Mouse (Mus musculus): ENCODE results near the gene Nccrp1. TPM values are rescaled to one million over a fixed set of nuclear protein-coding genes. Genes with fewer than 3 reads are reported as not detected.
"Not testable (repeated sequence)": the region's sequence is repeated elsewhere in the genome, so short reads cannot be mapped to it uniquely, and the experiment has no call there.

Nccrp1 gene
- polyA plus RNA-seq, 1 experiment from 2014 or later = not detected

DNA sequence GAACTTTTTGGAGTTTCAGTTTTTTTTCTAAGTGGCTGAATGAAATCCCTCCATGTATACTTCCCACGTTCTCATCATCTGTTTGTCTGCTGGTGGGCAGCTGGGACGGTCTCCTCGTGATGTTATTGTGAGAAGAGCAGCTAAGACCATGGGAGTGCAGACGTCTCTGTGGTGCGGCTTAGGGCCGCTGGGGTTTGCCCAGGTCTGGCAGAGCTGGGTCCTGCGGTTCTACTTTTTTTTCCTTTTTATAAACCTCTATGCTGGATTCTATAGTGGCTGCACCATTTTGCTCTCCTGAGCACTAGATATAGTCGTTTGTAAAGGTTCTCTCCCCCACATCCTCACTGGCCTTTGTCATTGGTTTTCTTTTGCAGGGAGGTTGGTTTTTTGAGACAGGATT, 35.6 kb downstream of the Nccrp1 start:
- no peak for DNase-seq (ENCODE audit: low spot score)
- 68% methylated on average over 8 of the region's 8 CpGs for WGBS
- H3K27me3 ChIP-seq (replicated peaks; ENCODE audit: insufficient read depth, low read length) = no peaks in the 10 kb centered on the region
- no peak for TF ChIP-seq EP300 (IDR thresholded peaks at IDR 0.05)
- no peak for TF ChIP-seq CTCF (IDR thresholded peaks at IDR 0.05)
- H3K27ac ChIP-seq (ENCODE audit: low read length) = no peak overlapping the region
- no peak overlapping the region for H3K9ac ChIP-seq (replicated peaks; ENCODE audit: low read depth)
- no peak overlapping the region for H3K4me2 ChIP-seq (replicated peaks; ENCODE audit: low read depth, low read length)
- no peaks in the 10 kb centered on the region for H3K4me1 ChIP-seq (ENCODE audit: insufficient read depth, low read depth, low read length)
- no peaks in the 10 kb centered on the region for H3K9me3 ChIP-seq (ENCODE audit: low read length)
- H3K4me3 ChIP-seq (ENCODE audit: low read depth, low read length) = no peak overlapping the region
- no peaks in the 10 kb centered on the region for H3K36me3 ChIP-seq (ENCODE audit: insufficient read depth, low read length)
- ATAC-seq = no peak

- H3K36me3 ChIP-seq (ENCODE audit: insufficient read depth, low read length); ATAC-seq; H3K4me3 ChIP-seq (ENCODE audit: low read depth, low read length): not testable (repeated sequence)
Measured at GRCm38 (mm10) chr7:28510405-28510974, 36.6 kb downstream of the Nccrp1 start, which contains the start of gene Ifnl2. Gene Ifnl2, minus strand, starts transcription at chr7:28510455.

GRCm38 (mm10) chr7:28509121-28509520, 37.9 kb downstream of the Nccrp1 start:
- not testable (repeated sequence) for H3K9me3 ChIP-seq (ENCODE audit: low read length); ATAC-seq; H3K4me3 ChIP-seq (ENCODE audit: low read depth, low read length); H3K27ac ChIP-seq (ENCODE audit: low read length); DNase-seq (ENCODE audit: low spot score); H3K4me2 ChIP-seq (replicated peaks; ENCODE audit: low read depth, low read length); H3K4me1 ChIP-seq (ENCODE audit: insufficient read depth, low read depth, low read length); H3K27me3 ChIP-seq (replicated peaks; ENCODE audit: insufficient read depth, low read length); H3K9ac ChIP-seq (replicated peaks; ENCODE audit: low read depth); H3K36me3 ChIP-seq (ENCODE audit: insufficient read depth, low read length)
- WGBS = no CpG with 5 or more reads among the region's 2 CpGs

More at GRCm38 (mm10) chr7:28510405-28510974, 36.6 kb downstream of the Nccrp1 start, which contains the start of gene Ifnl2:
- WGBS = 56% methylated on average over 8 of the region's 8 CpGs
- not testable (repeated sequence) for H3K27me3 ChIP-seq (replicated peaks; ENCODE audit: insufficient read depth, low read length); H3K4me1 ChIP-seq (ENCODE audit: insufficient read depth, low read depth, low read length); H3K9me3 ChIP-seq (ENCODE audit: low read length); H3K27ac ChIP-seq (ENCODE audit: low read length); H3K4me2 ChIP-seq (replicated peaks; ENCODE audit: low read depth, low read length); H3K9ac ChIP-seq (replicated peaks; ENCODE audit: low read depth); DNase-seq (ENCODE audit: low spot score)

- TF ChIP-seq EP300 (IDR thresholded peaks at IDR 0.05) (no peak), CTCF (IDR thresholded peaks at IDR 0.05) (no peak)
- Histone ChIP-seq H3K36me3 (ENCODE audit: insufficient read depth, low read length) (no peaks in the 10 kb centered on the region), H3K9ac (replicated peaks; ENCODE audit: low read depth) (no peak overlapping the region), H3K27ac (ENCODE audit: low read length) (no peak overlapping the region), H3K9me3 (ENCODE audit: low read length) (no peaks in the 10 kb centered on the region), H3K4me3 (ENCODE audit: low read depth, low read length) (no peak overlapping the region), H3K27me3 (replicated peaks; ENCODE audit: insufficient read depth, low read length) (no peaks in the 10 kb centered on the region), H3K4me1 (ENCODE audit: insufficient read depth, low read depth, low read length) (no peaks in the 10 kb centered on the region), H3K4me2 (replicated peaks; ENCODE audit: low read depth, low read length) (no peak overlapping the region)
- DNase-seq (ENCODE audit: low spot score) (no peak), ATAC-seq (no peak)
- WGBS = 4% methylated on average over 5 of the region's 5 CpGs
Measured at GRCm38 (mm10) chr7:28505585-28505984, 41.5 kb downstream of the Nccrp1 start.

DNA sequence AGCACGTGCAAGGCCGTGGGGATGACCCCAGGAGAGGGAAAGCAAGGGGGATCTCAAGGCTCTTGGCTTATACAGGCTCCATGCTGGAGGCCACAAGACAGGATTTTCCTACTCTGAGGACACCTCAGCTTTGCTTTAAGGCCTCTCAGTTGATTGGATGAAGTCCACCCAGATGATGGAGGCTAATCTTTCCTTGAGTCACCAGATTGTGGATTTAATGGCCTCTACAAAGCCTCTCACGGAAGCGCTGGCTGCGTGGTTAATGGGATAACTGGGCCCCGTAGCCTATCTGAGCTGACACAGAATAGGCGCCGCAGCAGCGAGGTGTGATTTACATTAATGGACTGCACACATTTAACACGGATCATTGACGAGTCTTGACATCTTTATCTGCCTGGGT, 51.6 kb downstream of the Nccrp1 start:
- ATAC-seq = no peak
- TF ChIP-seq CTCF (IDR thresholded peaks at IDR 0.05) (no peak), EP300 (IDR thresholded peaks at IDR 0.05) (no peak)
- 58% methylated on average over 11 of the region's 11 CpGs for WGBS

More for the DNA sequence above, 51.6 kb downstream of the Nccrp1 start:
- Histone ChIP-seq H3K4me2 (replicated peaks; ENCODE audit: low read depth, low read length) (no peak overlapping the region), H3K9me3 (ENCODE audit: low read length) (no peaks in the 10 kb centered on the region), H3K27me3 (replicated peaks; ENCODE audit: insufficient read depth, low read length) (no peaks in the 10 kb centered on the region), H3K27ac (ENCODE audit: low read length) (no peak overlapping the region), H3K9ac (replicated peaks; ENCODE audit: low read depth) (no peak overlapping the region), H3K4me3 (ENCODE audit: low read depth, low read length) (no peak overlapping the region), H3K36me3 (ENCODE audit: insufficient read depth, low read length) (no peaks in the 10 kb centered on the region), H3K4me1 (ENCODE audit: insufficient read depth, low read depth, low read length) (no peaks in the 10 kb centered on the region)
- no peak for DNase-seq (ENCODE audit: low spot score)

Small RNA genes lying within 50 kb of the gene (microRNA-seq; reads per million reads assigned to microRNA genes)
- gene Mir7049 = 1.5 reads per million

Other genes starting within 250 kb of the Nccrp1 start
- 0.10 and 0.24 TPM in 2 replicates for gene Dll3, start 245.0 kb downstream of the Nccrp1 start, polyA plus RNA-seq (2015; fragmentation: Nextera tagmentation; extraction: Ambion mirVana)
- gene Timm50, start 235.2 kb downstream of the Nccrp1 start, polyA plus RNA-seq (2015; fragmentation: Nextera tagmentation; extraction: Ambion mirVana) = 51.8 and 54.8 TPM in 2 replicates
- 39.7 and 41.0 TPM in 2 replicates for gene Supt5, start 208.5 kb downstream of the Nccrp1 start, polyA plus RNA-seq (2015; fragmentation: Nextera tagmentation; extraction: Ambion mirVana)
- gene Rps16, start 196.6 kb downstream of the Nccrp1 start, polyA plus RNA-seq (2015; fragmentation: Nextera tagmentation; extraction: Ambion mirVana) = 623 and 695 TPM in 2 replicates
- 22.4 and 26.7 TPM in 2 replicates for gene Plekhg2, start 174.7 kb downstream of the Nccrp1 start, polyA plus RNA-seq (2015; fragmentation: Nextera tagmentation; extraction: Ambion mirVana)
- 48.3 and 55.7 TPM in 2 replicates for gene Zfp36, start 167.0 kb downstream of the Nccrp1 start, polyA plus RNA-seq (2015; fragmentation: Nextera tagmentation; extraction: Ambion mirVana)
- 29.9 and 30.2 TPM in 2 replicates for gene Med29, start 154.5 kb downstream of the Nccrp1 start, polyA plus RNA-seq (2015; fragmentation: Nextera tagmentation; extraction: Ambion mirVana)
- 49.1 and 55.0 TPM in 2 replicates for gene Paf1, start 154.3 kb downstream of the Nccrp1 start, polyA plus RNA-seq (2015; fragmentation: Nextera tagmentation; extraction: Ambion mirVana)
- gene Gmfg, start 109.8 kb downstream of the Nccrp1 start, polyA plus RNA-seq (2015; fragmentation: Nextera tagmentation; extraction: Ambion mirVana) = 81.0 and 83.1 TPM in 2 replicates
- gene Lrfn1, start 95.3 kb downstream of the Nccrp1 start, polyA plus RNA-seq (2015; fragmentation: Nextera tagmentation; extraction: Ambion mirVana) = 0.97 and 1.4 TPM in 2 replicates
- not detected in 2 replicates for gene Ifnl2, start 36.8 kb downstream of the Nccrp1 start, polyA plus RNA-seq (2015; fragmentation: Nextera tagmentation; extraction: Ambion mirVana)
- gene Ifnl3, start 24.4 kb downstream of the Nccrp1 start, polyA plus RNA-seq (2015; fragmentation: Nextera tagmentation; extraction: Ambion mirVana) = not detected in 2 replicates
- gene Sycn, start 6.4 kb downstream of the Nccrp1 start, polyA plus RNA-seq (2015; fragmentation: Nextera tagmentation; extraction: Ambion mirVana) = not detected in 2 replicates
- gene Samd4b, start 50.9 kb upstream of the Nccrp1 start, polyA plus RNA-seq (2015; fragmentation: Nextera tagmentation; extraction: Ambion mirVana) = 12.9 and 13.4 TPM in 2 replicates
- gene Pak4, start 50.9 kb upstream of the Nccrp1 start, polyA plus RNA-seq (2015; fragmentation: Nextera tagmentation; extraction: Ambion mirVana) = 36.3 and 38.2 TPM in 2 replicates
- not detected in 2 replicates for gene Acp7, start 84.1 kb upstream of the Nccrp1 start, polyA plus RNA-seq (2015; fragmentation: Nextera tagmentation; extraction: Ambion mirVana)
- gene Fbxo27, start 145.6 kb upstream of the Nccrp1 start, polyA plus RNA-seq (2015; fragmentation: Nextera tagmentation; extraction: Ambion mirVana) = 2.3 and 2.8 TPM in 2 replicates
- 10.9 and 11.0 TPM in 2 replicates for gene Fbxo17, start 169.6 kb upstream of the Nccrp1 start, polyA plus RNA-seq (2015; fragmentation: Nextera tagmentation; extraction: Ambion mirVana)
- 99.7 and 101 TPM in 2 replicates for gene Mrps12, start 194.6 kb upstream of the Nccrp1 start, polyA plus RNA-seq (2015; fragmentation: Nextera tagmentation; extraction: Ambion mirVana)
- 6.0 and 7.0 TPM in 2 replicates for gene Sars2, start 194.7 kb upstream of the Nccrp1 start, polyA plus RNA-seq (2015; fragmentation: Nextera tagmentation; extraction: Ambion mirVana)
- gene Ccer2, start 208.9 kb upstream of the Nccrp1 start, polyA plus RNA-seq (2015; fragmentation: Nextera tagmentation; extraction: Ambion mirVana) = not detected in 2 replicates
- 55.4 and 57.1 TPM in 2 replicates for gene Sirt2, start 219.5 kb upstream of the Nccrp1 start, polyA plus RNA-seq (2015; fragmentation: Nextera tagmentation; extraction: Ambion mirVana)
- gene Nfkbib, start 220.3 kb upstream of the Nccrp1 start, polyA plus RNA-seq (2015; fragmentation: Nextera tagmentation; extraction: Ambion mirVana) = 42.3 and 42.7 TPM in 2 replicates
- 10.2 and 12.9 TPM in 2 replicates for gene Rinl, start 241.7 kb upstream of the Nccrp1 start, polyA plus RNA-seq (2015; fragmentation: Nextera tagmentation; extraction: Ambion mirVana)

All from lung, postnatal 0 days (tissue).